Mouse (Mus musculus) myocyte (in vitro differentiated cells): ENCODE measurements around the gene Ccl6.

Experiments used
- E2F4 ChIP-seq: IDR thresholded peaks from one replicate; pipeline ENCODE4 v1.6.1; 2011; ENCODE audit warnings: mild to moderate bottlenecking, control low read depth, moderate library complexity; ENCODE audit not compliant: insufficient read depth
- MAX ChIP-seq: IDR thresholded peaks from one replicate; pipeline ENCODE4 v1.6.1; 2011; ENCODE audit warnings: low read depth, mild to moderate bottlenecking, control low read depth
- MYOD1 ChIP-seq, 3 experiments: IDR thresholded peaks; one replicate each; pipeline ENCODE4 v1.6.1; 2011; ENCODE audit warnings: control low read depth in 2 of 3, low read depth in 2 of 3, mild to moderate bottlenecking in 2 of 3, moderate library complexity in 1 of 3; ENCODE audit not compliant: insufficient read length in 2 of 3, control insufficient read depth in 1 of 3
- POLR2A ChIP-seq: IDR thresholded peaks from one replicate; pipeline ENCODE4 v1.6.1; 2011; ENCODE audit warnings: low read depth, mild to moderate bottlenecking, control low read depth, moderate library complexity; ENCODE audit not compliant: insufficient read length
- POLR2AphosphoS2 ChIP-seq: IDR thresholded peaks from one replicate; pipeline ENCODE4 v1.6.1; 2011; ENCODE audit warnings: low read depth, control low read depth; ENCODE audit not compliant: insufficient read length
- TCF12 ChIP-seq: IDR thresholded peaks from one replicate; pipeline ENCODE4 v1.6.1; 2011; ENCODE audit warnings: mild to moderate bottlenecking, control low read depth; ENCODE audit not compliant: poor library complexity, insufficient read depth, severe bottlenecking
- USF1 ChIP-seq: IDR thresholded peaks from one replicate; pipeline ENCODE4 v1.6.1; 2011; ENCODE audit warnings: low read depth, mild to moderate bottlenecking, control low read depth, moderate library complexity

- TF ChIP-seq USF1 (no peak), MAX (no peak), POLR2A (no peak), TCF12 (no peak), MYOD1 (IDR thresholded peaks at IDR 0.05; ENCODE audit: control insufficient read depth in 1 of 3, insufficient read length in 2 of 3, low read depth in 2 of 3) (peak in 1 of 3 experiments; percentile 21), POLR2AphosphoS2 (no peak), E2F4 (no peak)
Observed at GRCm38 (mm10) chr11:83538705-83539314, 54.1 kb downstream of the Ccl6 start.
